Mouse (Mus musculus) stomach, postnatal 0 days (tissue): Measurements from ENCODE around the gene Gulp1. TPM values are rescaled to one million over a fixed set of nuclear protein-coding genes. Genes with fewer than 3 reads are reported as not detected.
A peak's percentile ranks its signal among the peaks of the same experiment; 100 is the strongest.

ENCODE experiments used
- ATAC-seq: fragments of 200-750 bp; cut with Nextera tagmentation; 2 replicates; pipeline ENCODE4 v1.8.0; 2017; ENCODE audit not compliant: low FRiP score, low TSS enrichment
- DNase-seq: peaks from one replicate; pipeline ENCODE4 v3.0.0-alpha.2; 2016; ENCODE audit warnings: low spot score
- H3K27ac ChIP-seq: fragments of 300-500 bp; sonication (generic); replicated peaks from 2 replicates; pipeline ENCODE4 v1.5.1; 2014; ENCODE audit warnings: mild to moderate bottlenecking, control low read depth
- H3K27me3 ChIP-seq: fragments of 300-500 bp; sonication (generic); 2 replicates; pipeline ENCODE4 v1.6.1; 2014; ENCODE audit warnings: low read length; ENCODE audit not compliant: control insufficient read depth, insufficient read depth
- H3K36me3 ChIP-seq: fragments of 300-500 bp; sonication (generic); 2 replicates; pipeline ENCODE4 v1.6.1; 2014; ENCODE audit warnings: low read length, mixed read lengths; ENCODE audit not compliant: control insufficient read depth, insufficient read depth
- H3K4me1 ChIP-seq: fragments of 300-500 bp; sonication (generic); replicated peaks from 2 replicates; pipeline ENCODE4 v1.6.1; 2014; ENCODE audit warnings: antibody characterized with exemption; ENCODE audit not compliant: control insufficient read depth, insufficient read depth
- H3K4me2 ChIP-seq: fragments of 300-500 bp; sonication (generic); replicated peaks from 2 replicates; pipeline ENCODE4 v1.6.1; 2014; ENCODE audit warnings: low read depth, mild to moderate bottlenecking, control low read depth, moderate library complexity
- H3K4me3 ChIP-seq: fragments of 300-500 bp; sonication (generic); 2 replicates; pipeline ENCODE4 v1.5.1; 2014; ENCODE audit warnings: low read depth, low read length, control low read depth
- H3K9ac ChIP-seq: fragments of 300-500 bp; sonication (generic); 2 replicates; pipeline ENCODE4 v1.6.1; 2014; ENCODE audit warnings: mild to moderate bottlenecking, low read length, control low read depth, mixed read lengths
- H3K9me3 ChIP-seq: fragments of 300-500 bp; sonication (generic); 2 replicates; pipeline ENCODE4 v1.6.1; 2016; ENCODE audit warnings: low read length; ENCODE audit not compliant: control insufficient read depth
- CTCF ChIP-seq: IDR thresholded peaks from 2 replicates; pipeline ENCODE4 v1.5.1; 2016; ENCODE audit warnings: antibody characterized with exemption, low read depth, mild to moderate bottlenecking, moderate library complexity
- EP300 ChIP-seq: optimal IDR thresholded peaks from 2 replicates; pipeline ENCODE3; 2016; ENCODE audit warnings: antibody characterized with exemption
- WGBS: fragments of 180-500 bp; shearing (Covaris S2); extraction: QIAGEN DNeasy Blood & Tissue Kit; methylation state at CpG from one replicate; pipeline ENCODE4 v1.1.7; 2014; 5-methylcytosine and 5-hydroxymethylcytosine counted together
- polyA plus RNA-seq: library from polyadenylated mRNA; unstranded; fragments of >200 nt; fragmentation: Nextera tagmentation; extraction: Ambion mirVana; gene quantifications from 2 replicates; pipeline ENCODE4 v1.2.1, GENCODE M21; 2015

Gene Gulp1
- polyA plus RNA-seq, 1 experiment from 2014 or later = 11.8 TPM

GRCm38 (mm10) chr1:44568296-44568695 is 17.0 kb downstream of the Gulp1 start:
- DNase-seq (no peak), ATAC-seq (no peak)
- no peak overlapping the region for H3K9ac ChIP-seq
- H3K9me3 ChIP-seq = no peaks in the 10 kb centered on the region
- WGBS = 91% methylated on average over 2 of the region's 2 CpGs
- no peak overlapping the region for H3K4me3 ChIP-seq
- no peak for TF ChIP-seq CTCF
- TF ChIP-seq EP300 = no peak
- H3K27me3 ChIP-seq = no peaks in the 10 kb centered on the region
- no peaks in the 10 kb centered on the region for H3K4me1 ChIP-seq
- no peak overlapping the region for H3K4me2 ChIP-seq
- no peak overlapping the region for H3K27ac ChIP-seq
- no peaks in the 10 kb centered on the region for H3K36me3 ChIP-seq

GRCm38 (mm10) chr1:44576001-44576400 is 24.7 kb downstream of the Gulp1 start:
- DNase-seq (no peak), ATAC-seq (no peak)
- 67% methylated on average over 1 of the region's 1 CpGs for WGBS
- no peak overlapping the region for H3K4me3 ChIP-seq
- TF ChIP-seq CTCF (no peak), EP300 (no peak)
- no peak overlapping the region for H3K9ac ChIP-seq
- no peak overlapping the region for H3K27ac ChIP-seq
- no peaks in the 10 kb centered on the region for H3K9me3 ChIP-seq
- no peaks in the 10 kb centered on the region for H3K36me3 ChIP-seq
- H3K27me3 ChIP-seq = no peaks in the 10 kb centered on the region
- H3K4me2 ChIP-seq = no peak overlapping the region
- no peaks in the 10 kb centered on the region for H3K4me1 ChIP-seq

GRCm38 (mm10) chr1:44576610-44577009 is 25.3 kb downstream of the Gulp1 start:
- H3K4me3 ChIP-seq = no peak overlapping the region
- H3K27me3 ChIP-seq = no peaks in the 10 kb centered on the region
- TF ChIP-seq EP300 = no peak
- no peak for TF ChIP-seq CTCF
- H3K36me3 ChIP-seq = no peaks in the 10 kb centered on the region
- no peak overlapping the region for H3K9ac ChIP-seq
- no peak overlapping the region for H3K27ac ChIP-seq
- H3K9me3 ChIP-seq = no peaks in the 10 kb centered on the region
- H3K4me2 ChIP-seq = no peak overlapping the region
- WGBS = 39% methylated on average over 2 of the region's 2 CpGs
- DNase-seq (no peak), ATAC-seq (no peak)
- H3K4me1 ChIP-seq = no peaks in the 10 kb centered on the region

- WGBS = 35% methylated on average over 3 of the region's 3 CpGs
- no peak for TF ChIP-seq CTCF
- no peak for TF ChIP-seq EP300
- Histone ChIP-seq H3K9me3 (no peaks in the 10 kb centered on the region), H3K9ac (no peak overlapping the region), H3K27me3 (no peaks in the 10 kb centered on the region), H3K4me1 (no peaks in the 10 kb centered on the region), H3K36me3 (no peaks in the 10 kb centered on the region), H3K4me3 (no peak overlapping the region), H3K4me2 (no peak overlapping the region), H3K27ac (no peak overlapping the region)
- DNase-seq = no peak
- no peak for ATAC-seq
Observed at GRCm38 (mm10) chr1:44580390-44580789, 29.1 kb downstream of the Gulp1 start.

GRCm38 (mm10) chr1:44584886-44585385 is 33.6 kb downstream of the Gulp1 start:
- H3K9me3 ChIP-seq = no peaks in the 10 kb centered on the region
- no peak overlapping the region for H3K9ac ChIP-seq
- TF ChIP-seq CTCF (no peak), EP300 (no peak)
- no peaks in the 10 kb centered on the region for H3K4me1 ChIP-seq
- no peak for DNase-seq
- WGBS = 9% methylated on average over 3 of the region's 3 CpGs
- no peaks in the 10 kb centered on the region for H3K27me3 ChIP-seq
- no peaks in the 10 kb centered on the region for H3K36me3 ChIP-seq
- no peak for ATAC-seq
- no peak overlapping the region for H3K4me3 ChIP-seq
- H3K27ac ChIP-seq = no peak overlapping the region
- H3K4me2 ChIP-seq = no peak overlapping the region

- ATAC-seq (peak; percentile 63; the same call in 1 of the 2 replicates), DNase-seq (no peak)
- Histone ChIP-seq H3K9ac (no peak overlapping the region), H3K4me2 (no peak overlapping the region), H3K36me3 (no peaks in the 10 kb centered on the region), H3K27ac (no peak overlapping the region), H3K9me3 (no peaks in the 10 kb centered on the region), H3K27me3 (no peaks in the 10 kb centered on the region), H3K4me1 (no peaks in the 10 kb centered on the region), H3K4me3 (no peak overlapping the region)
- WGBS = 31% methylated on average over 3 of the region's 3 CpGs
- TF ChIP-seq CTCF = no peak
- no peak for TF ChIP-seq EP300
Observed at GRCm38 (mm10) chr1:44591742-44592141, 40.4 kb downstream of the Gulp1 start.
